Mouse (Mus musculus): ENCODE results near the gene Olfr1307. TPM values are rescaled to one million over a fixed set of nuclear protein-coding genes. Genes with fewer than 3 reads are reported as not detected.

Olfr1307 gene
- polyA plus RNA-seq (2017; shearing (Covaris generic)), result under 1 TPM; 0.12 to 0.43 TPM

GRCm38 (mm10) chr2:111949340-111949739 lies at the start of gene Olfr1307:
Olfr1307 (minus strand) TSS chr2:111949440.

GRCm38 (mm10) chr2:111990181-111990580 lies 40.9 kb upstream of the Olfr1307 start, which contains the start of gene Olfr1309:
Olfr1309 (minus strand) TSS chr2:111990281.

GRCm38 (mm10) chr2:111964844-111965243 lies 15.6 kb upstream of the Olfr1307 start, which contains the start of gene Olfr1308:
Olfr1308 (minus strand) TSS chr2:111964944.

GRCm38 (mm10) chr2:111916171-111916570 lies 33.1 kb downstream of the Olfr1307 start, which contains the start of gene Olfr1306:
Olfr1306 (minus strand) TSS chr2:111916271.

Other genes with a start within 250 kb of the Olfr1307 start
- not detected for gene Olfr1301, start 198.4 kb downstream of the Olfr1307 start, polyA plus RNA-seq (2017; shearing (Covaris generic))
- not detected for gene Olfr1302, start 172.0 kb downstream of the Olfr1307 start, polyA plus RNA-seq (2017; shearing (Covaris generic))
- gene Olfr1303, start 129.1 kb downstream of the Olfr1307 start, polyA plus RNA-seq (2017; shearing (Covaris generic)), result not detected
- gene Olfr1305, start 72.3 kb downstream of the Olfr1307 start, polyA plus RNA-seq (2017; shearing (Covaris generic)), result not detected
- under 1 TPM in 1 of 2 experiments, not detected in 1; 0.15 TPM for gene Olfr1306, start 33.2 kb downstream of the Olfr1307 start, polyA plus RNA-seq (2017; shearing (Covaris generic))
- not detected for gene Olfr1308, start 15.5 kb upstream of the Olfr1307 start, polyA plus RNA-seq (2017; shearing (Covaris generic))
- under 1 TPM in 1 of 2 experiments, not detected in 1; 0.33 TPM for gene Olfr1309, start 40.8 kb upstream of the Olfr1307 start, polyA plus RNA-seq (2017; shearing (Covaris generic))
- gene Olfr1310, start 63.3 kb upstream of the Olfr1307 start, polyA plus RNA-seq (2017; shearing (Covaris generic)), result under 1 TPM in 1 of 2 experiments, not detected in 1; 0.05 TPM
- gene Olfr1311, start 75.0 kb upstream of the Olfr1307 start, polyA plus RNA-seq (2017; shearing (Covaris generic)), result not detected
- gene Olfr1312, start 100.8 kb upstream of the Olfr1307 start, polyA plus RNA-seq (2017; shearing (Covaris generic)), result under 1 TPM; 0.10 to 0.22 TPM
- under 1 TPM in 1 of 2 experiments, not detected in 1; 0.11 TPM for gene Olfr1313, start 128.4 kb upstream of the Olfr1307 start, polyA plus RNA-seq (2017; shearing (Covaris generic))
- gene Olfr1314, start 147.3 kb upstream of the Olfr1307 start, polyA plus RNA-seq (2017; shearing (Covaris generic)), result under 1 TPM in 1 of 2 experiments, not detected in 1; 0.12 TPM
- gene Olfr1315-ps1, start 166.0 kb upstream of the Olfr1307 start, polyA plus RNA-seq (2017; shearing (Covaris generic)), result not detected
- gene Olfr1316, start 185.5 kb upstream of the Olfr1307 start, polyA plus RNA-seq (2017; shearing (Covaris generic)), result not detected
- not detected for gene Olfr1317, start 190.9 kb upstream of the Olfr1307 start, polyA plus RNA-seq (2017; shearing (Covaris generic))
- not detected for gene Olfr1318, start 204.8 kb upstream of the Olfr1307 start, polyA plus RNA-seq (2017; shearing (Covaris generic))